Mouse (Mus musculus): ENCODE measurements around the gene Rimbp2. TPM values are rescaled to one million over a fixed set of nuclear protein-coding genes. Genes with fewer than 3 reads are reported as not detected.

Gene Rimbp2
- polyA plus RNA-seq, 1 experiment from 2014 or later = 0.37 TPM

DNA sequence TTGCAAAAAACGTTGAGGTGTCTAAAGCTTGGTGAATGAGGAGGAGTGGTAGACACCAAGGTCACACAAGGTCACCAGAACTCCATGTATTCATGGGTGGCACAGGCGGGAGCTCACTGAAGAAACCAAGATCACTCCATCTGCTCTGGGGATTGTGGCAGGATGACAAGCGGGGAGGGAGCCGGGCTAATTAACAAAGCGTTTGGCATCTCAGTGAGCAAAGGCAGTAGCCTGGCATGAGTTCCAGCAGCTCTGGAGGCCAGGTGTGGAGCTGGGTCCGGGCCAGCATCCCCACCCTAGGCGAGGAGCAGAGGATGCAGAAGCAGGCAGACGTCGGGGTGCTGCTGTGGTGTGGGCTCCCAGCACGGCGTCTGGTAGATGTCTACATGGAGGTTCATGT is 108.3 kb downstream of the Rimbp2 start:
- Histone ChIP-seq H3K27ac (ENCODE audit: low read depth, low read length) (no peak overlapping the region), H3K4me1 (replicated peaks; ENCODE audit: control insufficient read depth, insufficient read depth, low read length) (no peaks in the 10 kb centered on the region), H3K36me3 (ENCODE audit: control insufficient read depth, insufficient read depth, low read length) (no peaks in the 10 kb centered on the region), H3K4me3 (ENCODE audit: low read depth, low read length) (no peak overlapping the region), H3K27me3 (replicated peaks; ENCODE audit: control insufficient read depth, insufficient read depth, low read length) (no peaks in the 10 kb centered on the region), H3K9ac (ENCODE audit: low read depth, low read length) (no peak overlapping the region), H3K4me2 (no peak overlapping the region), H3K9me3 (ENCODE audit: control insufficient read depth, low read length) (no peaks in the 10 kb centered on the region)
- ATAC-seq (replicated peaks; ENCODE audit: low FRiP score) (no peak), DNase-seq (ENCODE audit: low spot score) (no peak)
- WGBS = 81% methylated on average over 11 of the region's 11 CpGs

DNA sequence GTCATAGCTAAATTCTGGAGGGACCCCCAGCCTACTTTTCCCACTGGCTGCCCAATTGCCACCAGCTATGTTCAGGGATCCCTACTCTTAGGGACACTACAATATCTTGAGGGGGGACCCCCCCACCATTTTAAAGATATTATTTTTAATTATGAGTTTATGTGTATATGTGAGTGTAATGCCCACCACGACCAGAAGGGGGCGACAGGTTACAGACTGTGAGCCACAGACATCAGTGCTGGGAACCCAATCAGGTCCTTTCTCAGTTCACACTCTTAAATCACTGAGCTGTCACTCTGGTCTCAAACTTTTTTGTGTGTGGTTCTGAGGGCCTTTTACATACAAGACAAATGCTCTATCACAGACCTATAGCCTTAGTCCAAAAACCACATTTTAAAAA is 109.3 kb downstream of the Rimbp2 start:
- Histone ChIP-seq H3K4me2 (no peak overlapping the region), H3K9me3 (ENCODE audit: control insufficient read depth, low read length) (no peaks in the 10 kb centered on the region), H3K4me1 (replicated peaks; ENCODE audit: control insufficient read depth, insufficient read depth, low read length) (no peaks in the 10 kb centered on the region), H3K27me3 (replicated peaks; ENCODE audit: control insufficient read depth, insufficient read depth, low read length) (no peaks in the 10 kb centered on the region), H3K4me3 (ENCODE audit: low read depth, low read length) (no peak overlapping the region), H3K9ac (ENCODE audit: low read depth, low read length) (no peak overlapping the region), H3K27ac (ENCODE audit: low read depth, low read length) (no peak overlapping the region), H3K36me3 (ENCODE audit: control insufficient read depth, insufficient read depth, low read length) (no peaks in the 10 kb centered on the region)
- ATAC-seq (replicated peaks; ENCODE audit: low FRiP score) (no peak), DNase-seq (ENCODE audit: low spot score) (no peak)
- 44% methylated on average over 2 of the region's 2 CpGs for WGBS

- ATAC-seq (replicated peaks; ENCODE audit: low FRiP score) = no peak
- H3K4me3 ChIP-seq (ENCODE audit: low read depth, low read length) = no peak overlapping the region
- 71% methylated on average over 4 of the region's 4 CpGs for WGBS
Measured at GRCm38 (mm10) chr5:128841541-128841940, 111.7 kb downstream of the Rimbp2 start.

GRCm38 (mm10) chr5:128837045-128837444 is 116.2 kb downstream of the Rimbp2 start:
- DNase-seq (ENCODE audit: low spot score) (no peak), ATAC-seq (replicated peaks; ENCODE audit: low FRiP score) (no peak)
- Histone ChIP-seq H3K4me2 (no peak overlapping the region), H3K9me3 (ENCODE audit: control insufficient read depth, low read length) (no peaks in the 10 kb centered on the region), H3K27me3 (replicated peaks; ENCODE audit: control insufficient read depth, insufficient read depth, low read length) (no peaks in the 10 kb centered on the region), H3K9ac (ENCODE audit: low read depth, low read length) (no peak overlapping the region), H3K36me3 (ENCODE audit: control insufficient read depth, insufficient read depth, low read length) (no peaks in the 10 kb centered on the region), H3K4me3 (ENCODE audit: low read depth, low read length) (no peak overlapping the region), H3K27ac (ENCODE audit: low read depth, low read length) (no peak overlapping the region), H3K4me1 (replicated peaks; ENCODE audit: control insufficient read depth, insufficient read depth, low read length) (no peaks in the 10 kb centered on the region)
- 87% methylated on average over 7 of the region's 7 CpGs for WGBS

More at GRCm38 (mm10) chr5:128841541-128841940, 111.7 kb downstream of the Rimbp2 start:
- Histone ChIP-seq H3K27ac (ENCODE audit: low read depth, low read length) (no peak overlapping the region), H3K9ac (ENCODE audit: low read depth, low read length) (no peak overlapping the region), H3K9me3 (ENCODE audit: control insufficient read depth, low read length) (no peaks in the 10 kb centered on the region), H3K36me3 (ENCODE audit: control insufficient read depth, insufficient read depth, low read length) (no peaks in the 10 kb centered on the region), H3K27me3 (replicated peaks; ENCODE audit: control insufficient read depth, insufficient read depth, low read length) (no peaks in the 10 kb centered on the region), H3K4me1 (replicated peaks; ENCODE audit: control insufficient read depth, insufficient read depth, low read length) (no peaks in the 10 kb centered on the region), H3K4me2 (no peak overlapping the region)
- DNase-seq (ENCODE audit: low spot score) = no peak

- Histone ChIP-seq H3K4me3 (ENCODE audit: low read depth, low read length) (no peak overlapping the region), H3K27me3 (replicated peaks; ENCODE audit: control insufficient read depth, insufficient read depth, low read length) (no peaks in the 10 kb centered on the region), H3K36me3 (ENCODE audit: control insufficient read depth, insufficient read depth, low read length) (no peaks in the 10 kb centered on the region), H3K9me3 (ENCODE audit: control insufficient read depth, low read length) (no peaks in the 10 kb centered on the region), H3K27ac (ENCODE audit: low read depth, low read length) (no peak overlapping the region), H3K4me2 (no peak overlapping the region), H3K4me1 (replicated peaks; ENCODE audit: control insufficient read depth, insufficient read depth, low read length) (no peaks in the 10 kb centered on the region), H3K9ac (ENCODE audit: low read depth, low read length) (no peak overlapping the region)
- DNase-seq (ENCODE audit: low spot score) (no peak), ATAC-seq (replicated peaks; ENCODE audit: low FRiP score) (no peak)
- 72% methylated on average over 8 of the region's 8 CpGs for WGBS
Measured at GRCm38 (mm10) chr5:128834126-128834525, 119.2 kb downstream of the Rimbp2 start.

DNA sequence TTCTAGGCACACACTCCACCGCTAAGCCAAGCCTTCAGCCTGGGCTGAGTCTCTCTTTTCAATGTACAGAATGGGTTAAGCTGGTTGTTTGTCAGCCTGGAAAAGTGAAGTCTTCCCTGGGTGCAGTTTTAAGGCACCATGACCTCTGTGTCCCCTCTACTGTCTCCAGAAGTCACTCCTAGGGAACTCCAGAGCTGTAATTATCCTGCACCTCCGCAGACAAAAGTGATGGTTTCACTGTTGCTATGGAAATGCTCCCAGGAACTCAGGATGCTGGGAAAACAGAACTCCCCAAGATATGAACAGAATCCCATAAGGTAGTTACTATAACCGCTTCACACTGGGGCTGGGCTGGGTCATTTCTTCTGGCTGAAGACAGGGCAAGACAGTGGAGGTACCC is 130.4 kb downstream of the Rimbp2 start:
- Histone ChIP-seq H3K9ac (ENCODE audit: low read depth, low read length) (no peak overlapping the region), H3K27me3 (replicated peaks; ENCODE audit: control insufficient read depth, insufficient read depth, low read length) (no peaks in the 10 kb centered on the region), H3K27ac (ENCODE audit: low read depth, low read length) (no peak overlapping the region), H3K4me3 (ENCODE audit: low read depth, low read length) (no peak overlapping the region), H3K9me3 (ENCODE audit: control insufficient read depth, low read length) (no peaks in the 10 kb centered on the region), H3K4me1 (replicated peaks; ENCODE audit: control insufficient read depth, insufficient read depth, low read length) (no peaks in the 10 kb centered on the region), H3K4me2 (no peak overlapping the region), H3K36me3 (ENCODE audit: control insufficient read depth, insufficient read depth, low read length) (no peaks in the 10 kb centered on the region)
- no peak for DNase-seq (ENCODE audit: low spot score)
- WGBS = 68% methylated on average over 3 of the region's 3 CpGs
- no peak for ATAC-seq (replicated peaks; ENCODE audit: low FRiP score)

DNA sequence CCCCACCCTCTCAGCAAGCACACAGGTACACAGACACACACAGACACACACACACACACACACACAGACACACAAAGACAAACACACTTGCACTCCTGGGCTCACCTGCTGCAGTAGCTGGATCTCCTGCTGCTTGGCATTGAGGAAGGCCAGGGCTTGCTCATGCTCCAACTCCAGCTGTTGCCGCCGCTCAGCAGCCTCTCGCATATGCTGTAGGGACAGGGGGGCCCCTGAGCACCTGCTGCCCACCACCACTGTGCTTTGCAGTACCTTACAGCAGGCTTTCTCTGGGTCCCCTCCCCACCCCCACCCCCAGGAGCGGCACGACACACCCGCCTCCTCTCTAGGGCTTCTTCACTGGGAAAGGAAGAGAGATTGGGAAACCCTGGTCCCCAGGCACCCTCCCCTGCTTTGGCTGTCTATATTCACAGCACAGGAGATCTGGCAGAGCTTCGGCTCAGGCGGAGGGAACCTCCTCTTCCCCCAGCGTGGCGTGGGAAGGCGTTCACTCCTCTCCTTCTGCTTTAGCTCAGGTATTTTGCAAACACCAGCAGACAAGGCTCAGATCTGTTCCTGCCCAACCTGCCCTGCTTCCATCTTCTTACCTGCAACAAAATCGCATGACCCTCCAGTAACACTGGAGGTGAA is 133.5 kb downstream of the Rimbp2 start:
- H3K27me3 ChIP-seq (replicated peaks; ENCODE audit: control insufficient read depth, insufficient read depth, low read length) = no peaks in the 10 kb centered on the region
- no peak overlapping the region for H3K4me2 ChIP-seq
- H3K27ac ChIP-seq (ENCODE audit: low read depth, low read length) = no peak overlapping the region
- 58% methylated on average over 12 of the region's 12 CpGs for WGBS
- H3K4me1 ChIP-seq (replicated peaks; ENCODE audit: control insufficient read depth, insufficient read depth, low read length) = no peaks in the 10 kb centered on the region
- H3K9me3 ChIP-seq (ENCODE audit: control insufficient read depth, low read length) = no peaks in the 10 kb centered on the region
- no peaks in the 10 kb centered on the region for H3K36me3 ChIP-seq (ENCODE audit: control insufficient read depth, insufficient read depth, low read length)
- H3K4me3 ChIP-seq (ENCODE audit: low read depth, low read length) = no peak overlapping the region
- no peak for DNase-seq (ENCODE audit: low spot score)
- H3K9ac ChIP-seq (ENCODE audit: low read depth, low read length) = no peak overlapping the region
- no peak for ATAC-seq (replicated peaks; ENCODE audit: low FRiP score)

DNA sequence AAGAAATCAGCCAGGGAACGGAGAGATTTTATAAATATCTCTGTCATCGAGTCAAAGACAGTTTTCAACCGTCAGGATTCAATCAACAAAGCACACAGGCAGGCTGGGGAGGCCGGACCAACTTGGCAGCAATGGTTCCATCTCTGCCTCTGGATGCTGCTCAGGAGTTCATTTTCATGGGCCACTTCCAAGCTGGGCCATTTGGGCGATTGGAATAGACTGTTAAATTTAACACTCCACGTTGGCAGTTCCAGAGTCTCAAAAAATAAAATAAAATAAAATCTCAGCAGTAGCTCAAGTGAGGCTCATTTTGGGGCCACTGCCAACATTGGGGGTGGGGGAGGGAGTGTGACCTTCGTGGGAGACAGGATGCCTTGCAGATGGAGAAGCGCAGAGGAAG is 137.7 kb downstream of the Rimbp2 start:
- 75% methylated on average over 8 of the region's 8 CpGs for WGBS
- Histone ChIP-seq H3K27me3 (replicated peaks; ENCODE audit: control insufficient read depth, insufficient read depth, low read length) (no peaks in the 10 kb centered on the region), H3K9me3 (ENCODE audit: control insufficient read depth, low read length) (no peaks in the 10 kb centered on the region), H3K9ac (ENCODE audit: low read depth, low read length) (no peak overlapping the region), H3K27ac (ENCODE audit: low read depth, low read length) (no peak overlapping the region), H3K4me1 (replicated peaks; ENCODE audit: control insufficient read depth, insufficient read depth, low read length) (no peaks in the 10 kb centered on the region), H3K36me3 (ENCODE audit: control insufficient read depth, insufficient read depth, low read length) (no peaks in the 10 kb centered on the region), H3K4me2 (no peak overlapping the region), H3K4me3 (ENCODE audit: low read depth, low read length) (no peak overlapping the region)
- no peak for ATAC-seq (replicated peaks; ENCODE audit: low FRiP score)
- no peak for DNase-seq (ENCODE audit: low spot score)

DNA sequence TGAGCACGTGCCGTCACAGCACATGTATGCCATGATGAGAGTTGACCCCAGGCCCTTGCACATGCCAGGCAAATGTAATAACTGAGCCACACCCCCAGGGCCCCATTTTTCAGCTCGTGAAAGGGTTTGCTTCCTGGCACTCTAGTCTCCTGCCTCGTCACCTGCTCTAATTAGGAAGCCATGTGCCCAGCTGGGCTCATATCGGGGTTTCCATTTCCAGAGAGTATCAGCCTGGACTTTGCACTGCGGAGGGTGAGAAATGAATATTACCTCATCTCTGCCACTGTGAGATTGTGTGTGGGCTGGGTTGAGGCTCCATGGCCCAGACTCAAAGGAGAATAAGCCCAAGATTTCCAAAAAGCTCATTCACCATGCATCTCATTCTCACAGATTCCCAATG is 138.2 kb downstream of the Rimbp2 start:
- Histone ChIP-seq H3K27ac (ENCODE audit: low read depth, low read length) (no peak overlapping the region), H3K4me3 (ENCODE audit: low read depth, low read length) (no peak overlapping the region), H3K27me3 (replicated peaks; ENCODE audit: control insufficient read depth, insufficient read depth, low read length) (no peaks in the 10 kb centered on the region), H3K36me3 (ENCODE audit: control insufficient read depth, insufficient read depth, low read length) (no peaks in the 10 kb centered on the region), H3K9me3 (ENCODE audit: control insufficient read depth, low read length) (no peaks in the 10 kb centered on the region), H3K4me1 (replicated peaks; ENCODE audit: control insufficient read depth, insufficient read depth, low read length) (no peaks in the 10 kb centered on the region), H3K9ac (ENCODE audit: low read depth, low read length) (no peak overlapping the region), H3K4me2 (no peak overlapping the region)
- 78% methylated on average over 6 of the region's 6 CpGs for WGBS
- DNase-seq (ENCODE audit: low spot score) (no peak), ATAC-seq (replicated peaks; ENCODE audit: low FRiP score) (no peak)

Measured in liver, embryonic 11.5 days (tissue).